Mouse (Mus musculus) left cerebral cortex, adult 18-20 months (tissue): ENCODE results near the gene Shank2. TPM values are rescaled to one million over a fixed set of nuclear protein-coding genes. Genes with fewer than 3 reads are reported as not detected.

ENCODE experiments used
- DNase-seq, 2 experiments: peaks; one replicate each; pipeline ENCODE4 v3.0.0; 2021 to 2022; ENCODE audit warnings: low spot score in 2 of 2, mixed read lengths in 1 of 2
- total RNA-seq, 2 experiments: library from RNA; stranded (reverse); gene quantifications; 2 replicates each; pipeline ENCODE4 v1.2.3; 2021

The Shank2 gene
- total RNA-seq, 2 experiments from 2014 or later = 124 to 128 TPM

- no peak for DNase-seq
Observed at GRCm38 (mm10) chr7:144314438-144315105, 312.8 kb downstream of the Shank2 start.

DNA sequence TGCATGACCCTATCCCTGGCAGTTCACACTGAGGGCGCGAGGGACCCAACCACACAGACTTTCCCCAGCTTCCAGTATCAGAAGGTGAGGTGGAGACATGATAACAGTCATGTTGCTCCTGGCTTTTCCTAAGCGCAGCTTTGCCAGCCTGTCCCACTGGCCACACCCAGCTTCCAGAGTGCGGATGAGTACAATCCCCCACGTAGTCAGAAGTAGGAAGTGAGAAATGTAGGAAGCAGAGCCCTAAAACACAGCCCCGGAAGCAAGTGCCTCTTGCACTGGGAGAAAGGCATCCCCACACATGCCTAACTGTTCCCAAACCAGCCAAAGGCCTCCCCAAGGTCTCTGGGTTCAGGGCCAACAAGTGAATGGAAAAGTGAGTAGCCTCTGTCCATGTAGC lies 314.5 kb downstream of the Shank2 start:
- peak; percentile 25 to 38 for DNase-seq

DNA sequence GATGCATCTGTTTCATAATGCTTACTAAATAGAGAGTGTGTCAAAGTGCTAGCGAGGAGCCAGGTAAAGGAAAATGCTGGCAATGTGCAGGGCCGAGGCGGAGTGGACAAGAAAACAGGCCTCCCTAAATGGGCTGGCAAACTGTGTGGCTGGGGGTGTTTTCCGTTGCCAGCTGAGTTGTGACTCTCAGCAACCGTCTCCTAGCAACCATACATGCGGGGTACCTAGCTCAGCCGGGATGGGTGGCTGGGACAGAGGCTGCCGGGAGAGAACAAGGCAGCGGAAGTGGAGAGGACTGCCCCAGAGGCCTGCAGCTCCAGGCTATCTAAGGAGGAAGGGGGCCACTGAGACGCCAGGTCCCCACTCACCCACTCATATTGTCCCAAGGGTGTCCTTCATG lies 315.1 kb downstream of the Shank2 start:
- DNase-seq = peak; percentile 69 to 83

GRCm38 (mm10) chr7:144324077-144324476 lies 322.3 kb downstream of the Shank2 start:
- no peak for DNase-seq

GRCm38 (mm10) chr7:144324861-144325260 lies 323.1 kb downstream of the Shank2 start:
- no peak for DNase-seq

DNA sequence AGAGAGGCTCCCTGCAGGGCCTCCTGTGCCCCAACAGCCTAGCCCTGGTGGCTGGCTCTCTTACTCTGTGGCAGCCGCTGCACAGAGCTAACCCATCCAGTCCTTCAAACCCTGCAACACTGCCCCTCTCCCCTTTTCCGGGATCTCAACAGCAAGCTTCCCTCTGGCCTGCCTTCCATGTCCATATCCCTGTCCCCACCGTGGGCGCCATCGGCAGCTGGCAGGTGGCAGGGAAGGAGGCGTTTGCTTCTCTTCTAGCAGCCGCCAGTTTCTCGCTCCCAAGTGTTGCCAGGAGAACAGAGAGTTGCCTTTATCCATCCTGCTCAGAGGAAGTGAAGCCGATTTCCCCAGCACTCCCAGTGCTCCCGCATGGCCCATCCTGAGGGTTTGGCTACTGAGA lies 323.9 kb downstream of the Shank2 start:
- peak; percentile 76 to 86 for DNase-seq

DNA sequence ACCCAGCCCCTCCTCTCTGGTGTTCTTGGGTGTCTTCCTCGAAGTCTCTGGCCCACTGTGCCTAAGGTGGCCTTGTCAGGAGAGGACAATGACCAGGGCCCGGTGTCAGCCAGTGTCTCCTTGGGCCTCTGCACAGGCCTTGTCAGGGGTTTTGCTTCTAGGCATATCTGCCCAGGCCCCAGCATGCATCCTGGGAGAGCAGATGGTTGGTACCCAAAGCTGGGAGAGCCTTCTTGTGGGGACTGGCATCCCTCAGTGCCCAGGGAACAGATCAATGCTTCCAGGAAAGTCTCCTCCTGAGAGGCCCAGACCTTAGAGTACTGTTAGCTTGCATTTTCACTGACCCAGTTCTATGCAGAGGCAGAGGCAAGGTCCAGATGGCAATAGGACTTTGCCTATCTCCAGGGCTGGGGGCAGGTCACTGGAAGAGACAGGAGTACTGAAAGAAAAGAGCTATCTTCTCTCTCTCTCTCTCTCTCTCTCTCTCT lies 327.7 kb downstream of the Shank2 start:
- DNase-seq = no peak

GRCm38 (mm10) chr7:144336626-144337025 lies 334.9 kb downstream of the Shank2 start:
- no peak for DNase-seq

DNA sequence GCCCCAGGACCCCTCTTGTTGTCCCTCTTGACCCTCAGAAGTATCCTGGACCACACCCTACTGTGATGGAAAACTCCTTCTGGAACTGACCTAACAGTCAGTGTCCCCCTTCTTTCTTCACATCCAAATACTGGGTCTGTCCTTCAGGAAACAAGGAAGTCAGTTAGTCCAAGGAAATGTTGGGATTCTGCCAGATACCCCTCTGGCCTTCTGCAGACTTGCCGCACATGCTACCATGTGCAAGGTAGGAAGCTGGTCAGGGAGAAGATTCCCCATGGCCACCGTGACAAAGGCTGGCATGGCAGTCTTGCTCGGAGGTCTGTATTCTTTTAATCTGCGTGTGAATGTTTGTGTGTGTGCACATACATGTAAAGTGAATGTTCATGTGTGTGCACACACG lies 337.0 kb downstream of the Shank2 start:
- DNase-seq = no peak

DNA sequence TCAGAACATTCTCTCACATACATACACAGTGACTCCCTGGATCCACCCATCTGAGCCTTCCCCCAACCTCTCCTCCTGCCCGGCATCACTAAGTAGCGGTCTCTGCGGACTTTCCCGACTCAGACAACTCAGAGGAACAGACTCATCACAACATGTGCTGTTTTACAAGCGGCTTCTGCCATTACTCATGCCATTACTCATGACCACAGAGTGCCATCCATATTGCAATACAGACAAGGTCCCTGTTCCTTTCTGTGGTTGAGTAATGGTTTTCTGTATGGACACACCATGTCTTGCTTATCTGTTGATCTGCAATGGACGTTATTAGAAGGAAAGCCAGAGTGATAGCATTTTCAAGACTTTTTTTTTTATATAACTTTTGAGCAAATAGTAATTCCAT lies 338.6 kb downstream of the Shank2 start:
- no peak for DNase-seq

DNA sequence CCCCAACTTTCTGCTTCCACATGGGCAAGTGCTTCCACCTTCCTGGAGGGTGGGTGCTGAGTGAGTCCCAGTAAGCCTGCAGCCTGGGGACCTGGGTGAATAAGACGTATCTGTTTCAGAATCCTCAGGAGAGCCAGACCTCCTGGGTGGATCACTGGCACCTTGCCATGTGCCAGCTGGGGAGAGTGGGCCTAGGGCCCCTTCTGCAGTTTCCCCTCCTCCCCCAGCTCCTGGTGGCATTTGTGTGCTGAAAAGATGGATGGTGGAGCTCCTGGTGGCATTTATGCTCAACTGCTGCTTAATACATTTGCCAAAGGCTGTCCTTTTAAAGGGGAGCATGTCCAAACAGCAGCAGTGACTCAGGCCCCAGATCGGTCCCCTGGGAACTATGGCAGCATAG lies 364.4 kb downstream of the Shank2 start:
- no peak for DNase-seq

- no peak for DNase-seq
Observed at GRCm38 (mm10) chr7:144373059-144373458, 371.3 kb downstream of the Shank2 start.

GRCm38 (mm10) chr7:144375483-144375882 lies 373.8 kb downstream of the Shank2 start:
- no peak for DNase-seq

DNA sequence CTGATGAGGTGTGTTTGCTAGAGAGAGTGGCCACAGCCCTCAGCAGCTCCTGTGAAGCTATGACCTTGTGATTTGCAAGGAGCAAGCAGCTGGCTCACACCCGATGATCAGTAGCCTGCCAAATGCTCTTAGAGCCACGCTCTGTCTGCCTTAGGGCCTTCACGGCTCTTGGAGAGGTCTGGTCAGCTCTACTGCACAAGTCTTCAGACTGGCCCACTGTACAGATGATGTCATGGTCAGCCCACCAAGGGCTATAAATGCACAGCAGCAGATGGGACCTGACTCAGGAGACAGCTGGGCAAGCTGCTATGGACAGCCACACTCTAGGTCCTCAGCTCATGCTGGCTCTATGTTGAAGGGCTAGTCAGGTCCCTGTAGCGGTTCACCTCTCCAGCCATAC lies 376.5 kb downstream of the Shank2 start:
- peak; percentile 31 to 43 for DNase-seq

DNA sequence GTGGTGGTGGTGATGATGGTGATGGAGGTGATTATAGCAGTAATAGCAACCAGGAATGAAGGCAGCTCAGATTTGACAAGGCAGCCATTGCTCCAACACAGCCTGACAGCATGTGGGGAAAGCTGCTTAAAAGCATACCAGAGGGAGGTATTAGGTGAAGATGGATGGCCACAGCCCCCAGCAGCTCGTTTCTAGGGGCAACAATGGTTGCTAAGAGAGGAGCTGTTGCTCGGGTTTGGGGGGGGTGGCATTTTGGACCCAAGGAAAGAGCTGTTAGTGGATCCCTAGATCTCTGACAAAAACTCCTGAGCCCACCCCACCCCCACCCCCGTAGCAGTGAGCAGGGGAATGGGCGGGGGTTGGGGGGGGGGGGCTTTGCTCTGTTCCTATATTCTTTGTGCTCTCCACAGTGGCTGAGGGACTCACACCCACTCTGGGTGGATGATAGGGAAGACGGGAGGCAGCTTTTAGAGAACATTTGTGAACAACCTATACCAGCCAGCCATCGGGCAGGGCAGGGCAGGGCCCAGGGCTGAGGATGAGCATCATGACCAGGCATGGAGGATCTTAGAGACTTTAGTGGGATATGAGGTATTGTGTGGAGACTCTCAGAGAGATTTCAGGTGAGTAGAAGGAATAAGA lies 377.6 kb downstream of the Shank2 start:
- no peak for DNase-seq

DNA sequence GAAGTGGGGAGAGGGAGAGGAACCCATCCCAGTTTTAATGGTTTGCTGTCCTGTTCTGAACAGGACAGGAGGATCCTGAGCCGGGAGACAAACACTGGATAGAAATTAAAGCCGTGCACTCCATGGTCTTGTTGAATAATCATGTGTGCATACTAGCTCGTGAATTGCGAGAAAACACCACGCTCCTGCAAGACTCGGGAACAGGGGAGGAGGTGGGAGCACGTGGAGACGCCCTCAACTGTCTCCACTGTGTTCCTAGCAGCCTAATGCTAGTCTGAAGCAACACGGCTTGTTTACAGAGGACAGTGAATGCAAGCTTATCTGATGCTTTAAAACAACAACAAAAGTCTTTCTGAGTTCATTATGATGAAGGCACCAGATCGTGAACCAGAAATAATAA lies 379.9 kb downstream of the Shank2 start:
- DNase-seq = peak; percentile 34 to 47

GRCm38 (mm10) chr7:144387537-144387936 lies 385.8 kb downstream of the Shank2 start:
- DNase-seq = no peak

DNA sequence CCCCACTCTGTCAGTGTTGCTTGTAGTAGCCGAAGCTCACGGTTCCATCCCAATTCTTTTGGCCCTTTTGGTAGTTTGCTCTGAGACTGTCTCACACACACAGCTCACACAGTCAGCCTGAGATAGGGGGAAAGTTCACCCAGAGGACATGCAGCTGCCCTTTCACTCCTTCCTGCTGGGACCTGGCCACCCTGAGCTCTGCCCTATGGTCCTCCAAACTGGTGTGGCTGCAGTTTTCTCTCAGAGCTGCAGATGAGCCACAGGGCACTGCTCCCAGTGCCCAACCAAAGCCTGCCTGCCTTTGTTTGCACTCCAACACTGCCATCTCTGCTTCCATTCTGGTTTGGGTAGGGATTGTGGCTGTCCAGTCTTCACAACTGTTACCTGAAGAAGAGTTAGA lies 388.0 kb downstream of the Shank2 start:
- DNase-seq = no peak

DNA sequence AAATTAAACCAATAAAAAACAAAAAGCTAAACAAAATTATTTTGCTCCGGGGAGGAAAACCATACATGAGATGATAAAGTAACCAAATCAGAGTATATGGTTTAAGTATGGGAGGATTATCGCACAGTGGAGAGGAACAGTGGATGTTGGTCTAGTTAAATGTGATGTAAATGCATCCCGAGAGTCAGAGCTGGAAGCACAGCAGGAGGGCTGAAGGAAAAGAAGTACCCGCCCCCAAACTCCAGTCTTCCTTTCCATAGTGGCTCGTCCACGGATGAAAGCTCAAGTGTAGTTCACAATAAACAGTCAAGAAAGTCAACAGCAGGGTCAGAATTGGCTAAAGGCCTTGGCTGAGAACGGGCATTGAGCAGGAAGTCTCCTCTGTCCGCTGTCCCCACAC lies 388.9 kb downstream of the Shank2 start:
- no peak for DNase-seq

DNA sequence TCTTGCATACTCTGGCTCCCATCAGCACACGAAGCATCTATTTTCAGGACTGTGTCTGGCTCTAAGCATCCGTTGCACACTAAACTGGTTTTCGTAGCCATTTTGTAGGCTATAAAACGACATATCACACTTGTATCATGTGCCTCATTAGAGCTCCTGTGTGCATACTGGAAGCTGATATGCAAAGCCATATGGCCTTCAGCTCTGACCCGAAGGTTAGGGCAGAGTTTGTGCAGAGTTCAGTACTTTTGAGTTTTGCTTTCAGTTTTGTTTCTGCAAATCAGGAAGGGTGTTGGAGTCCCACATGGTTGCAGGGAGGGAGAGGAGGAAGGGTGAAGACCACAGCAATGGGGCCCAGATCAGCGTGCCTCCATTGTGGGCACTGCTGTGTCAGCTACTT lies 390.0 kb downstream of the Shank2 start:
- no peak for DNase-seq

DNA sequence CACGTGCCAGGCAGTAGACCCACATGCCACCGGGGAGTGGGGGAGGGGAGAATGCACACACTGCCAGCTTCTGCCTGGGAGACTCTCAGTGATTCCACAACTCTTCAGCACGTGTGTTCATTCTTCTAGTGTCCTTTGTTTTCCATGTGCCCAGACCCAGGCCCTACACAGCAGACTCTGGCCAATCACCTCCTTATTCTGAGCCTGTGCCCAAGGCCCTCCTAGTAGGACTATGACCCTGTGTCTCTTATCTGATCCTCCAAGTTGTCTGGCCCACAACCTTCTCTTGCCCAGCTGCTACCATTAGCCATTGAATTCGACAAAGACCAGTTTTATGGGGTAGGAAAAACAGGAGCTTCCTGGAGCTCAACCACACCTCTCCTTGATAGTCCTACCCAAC lies 400.8 kb downstream of the Shank2 start:
- DNase-seq = no peak

DNA sequence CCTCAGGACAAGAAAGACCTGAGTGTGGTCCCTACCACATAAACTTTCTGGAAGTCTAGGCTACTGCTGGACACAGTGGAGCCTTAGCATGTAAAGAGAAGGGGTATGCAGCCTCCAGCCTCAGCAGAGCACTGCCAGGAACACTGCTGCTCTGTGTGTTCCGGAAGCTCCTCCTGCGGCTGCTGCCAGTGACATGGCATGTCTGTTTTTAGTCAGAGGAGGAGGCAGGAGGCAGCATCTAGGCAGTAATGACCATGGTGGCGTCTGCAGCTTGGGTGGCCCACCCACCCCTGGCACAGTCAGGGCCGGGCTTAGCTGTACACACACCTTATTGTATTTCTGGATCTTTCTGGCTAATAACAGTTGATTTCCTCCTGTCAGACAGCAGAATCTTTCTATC lies 405.9 kb downstream of the Shank2 start:
- peak; percentile 42 to 69 for DNase-seq

DNA sequence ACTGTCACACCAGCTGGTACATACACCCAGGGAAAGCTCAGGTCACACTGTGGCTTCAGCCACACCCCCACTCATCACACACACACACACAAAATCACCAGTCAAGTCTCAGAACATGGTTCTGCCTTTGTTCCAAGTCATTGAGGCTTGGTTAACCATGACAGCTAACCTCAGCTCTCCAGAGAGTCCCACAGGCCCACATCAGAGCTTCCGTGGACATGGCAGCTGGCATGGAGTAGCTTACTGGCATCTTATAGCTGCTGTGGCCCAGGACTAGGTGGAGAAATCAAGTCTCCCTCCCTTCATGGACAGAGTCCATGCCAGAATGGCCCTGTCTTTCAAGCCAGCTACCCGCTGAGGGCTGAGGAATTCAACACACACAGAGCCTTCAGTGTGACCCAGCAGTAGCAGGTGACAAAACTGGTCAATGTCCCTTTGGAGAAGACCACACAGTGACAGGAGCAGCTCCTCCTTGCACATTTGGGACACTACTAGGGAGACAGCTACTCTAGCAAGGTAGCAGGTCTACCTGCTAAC lies 406.8 kb downstream of the Shank2 start:
- DNase-seq = no peak
